Mouse (Mus musculus) heart, postnatal 0 days (tissue): ENCODE data around the gene Fgfr2.

Experiments
- CTCF ChIP-seq: IDR thresholded peaks from 2 replicates; pipeline ENCODE4 v1.5.1; 2016; ENCODE audit warnings: antibody characterized with exemption, control low read depth, low read depth
- EP300 ChIP-seq: IDR thresholded peaks from 2 replicates; pipeline ENCODE4 v1.6.1; 2016; ENCODE audit warnings: antibody characterized with exemption, low read depth

DNA sequence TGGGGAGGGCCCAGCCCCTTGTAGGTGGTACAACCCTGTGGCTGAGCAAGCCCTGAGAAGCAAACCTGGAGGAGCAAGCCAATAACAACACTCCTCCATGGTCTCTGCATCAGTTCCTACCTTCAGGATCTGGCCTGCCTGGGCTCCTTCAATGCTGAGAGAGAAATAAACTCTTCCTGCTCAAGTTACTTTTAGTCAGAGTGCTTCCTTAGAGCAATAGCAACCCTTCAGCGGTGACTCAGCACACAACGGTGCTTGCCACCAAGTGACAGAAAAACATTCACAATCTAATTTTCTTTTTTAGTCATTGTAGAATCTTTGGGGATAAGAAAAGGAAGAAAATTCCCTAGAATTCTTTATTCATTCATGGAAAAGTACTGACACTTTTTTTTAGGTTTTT lies 1446.0 kb downstream of the Fgfr2 start:
- no peak for TF ChIP-seq CTCF
- no peak for TF ChIP-seq EP300
